ENCODE assay signal across 21 mouse cellular contexts in genomic region chr9:78526206-78526605, GRCm38 (mm10). TPM values are rescaled to one million over a fixed set of nuclear protein-coding genes. Genes with fewer than 3 reads are reported as not detected.
DNase-seq lines count a peak whose midpoint lies in the region; ATAC-seq and TF ChIP-seq lines count a peak whose summit lies in the region.
"Had no signal": no experiment of that assay in that cellular context is flagged by ENCODE, and none has a peak within 500 bp of the region (broad histone marks: within the 10 kb centered on the region; RNA-seq: fewer than 3 reads in every experiment).

No protein-coding gene starts in this region.

- no peak overlapping the region for H3K4me3 ChIP-seq in intestine, embryonic 14.5 days (ENCODE audit: low read depth, low read length)
- no peak overlapping the region for H3K4me3 ChIP-seq in intestine, postnatal 0 days (ENCODE audit: low read depth, low read length)
- H3K4me3 ChIP-seq in midbrain, embryonic 10.5 days: no peak overlapping the region
- H3K4me3 ChIP-seq in midbrain, embryonic 15.5 days: no peak overlapping the region
- H3K4me3 ChIP-seq in hindbrain, embryonic 11.5 days (ENCODE audit: low read depth, low read length): no peak overlapping the region
- H3K4me3 ChIP-seq in gastrocnemius, adult 2 months: no peak overlapping the region
- H3K4me3 ChIP-seq: embryonic facial prominence, embryonic 12.5 days; erythroblast, embryonic 14.5 days; forebrain, embryonic 15.5 days; hindbrain, embryonic 13.5 days; limb, embryonic 12.5 days; neural tube, embryonic 12.5 days had no signal

- intact Hi-C loops in gastrocnemius, adult 2 months (cut with DNase I): loop anchor here (2.0 kb wide), 1 partner anchor 49 kb away; no protein-coding TSS in a partner anchor

- H3K9ac ChIP-seq in intestine, embryonic 14.5 days (ENCODE audit: low read length): no peak overlapping the region
- no peak overlapping the region for H3K9ac ChIP-seq in intestine, postnatal 0 days (ENCODE audit: low read depth, low read length)
- no peak overlapping the region for H3K9ac ChIP-seq in midbrain, embryonic 15.5 days
- H3K9ac ChIP-seq in hindbrain, embryonic 11.5 days (ENCODE audit: low read depth, low read length): no peak overlapping the region
- H3K9ac ChIP-seq: embryonic facial prominence, embryonic 12.5 days; hindbrain, embryonic 13.5 days; limb, embryonic 12.5 days; lung, embryonic 14.5 days; neural tube, embryonic 12.5 days had no signal

- H3K27me3 ChIP-seq in intestine, embryonic 14.5 days (replicated peaks; ENCODE audit: control insufficient read depth, insufficient read depth, low read length): no peaks in the 10 kb centered on the region
- H3K27me3 ChIP-seq in intestine, postnatal 0 days (replicated peaks; ENCODE audit: control insufficient read depth, insufficient read depth, low read length): no peaks in the 10 kb centered on the region
- no peaks in the 10 kb centered on the region for H3K27me3 ChIP-seq in midbrain, embryonic 10.5 days (ENCODE audit: low read depth, poor library complexity, severe bottlenecking)
- H3K27me3 ChIP-seq in midbrain, embryonic 15.5 days (replicated peaks): no peaks in the 10 kb centered on the region
- no peaks in the 10 kb centered on the region for H3K27me3 ChIP-seq in hindbrain, embryonic 11.5 days (ENCODE audit: control insufficient read depth, insufficient read depth, low read length)
- H3K27me3 ChIP-seq: embryonic facial prominence, embryonic 12.5 days; forebrain, embryonic 15.5 days; hindbrain, embryonic 13.5 days; limb, embryonic 12.5 days; neural tube, embryonic 12.5 days had no signal

- DNase-seq in adrenal gland, adult (ENCODE audit: inconsistent age in 2 of 2, low spot score in 1 of 2): peak; percentile 46 to 76
- no peak for DNase-seq in adrenal gland, adult 8-10 months
- no peak for DNase-seq in intestine, embryonic 14.5 days (ENCODE audit: low spot score)
- DNase-seq in midbrain, embryonic 10.5 days (ENCODE audit: low spot score): no peak
- no peak for DNase-seq in hindbrain, embryonic 11.5 days (ENCODE audit: low spot score)
- DNase-seq in gastrocnemius, adult 2 months: no peak
- DNase-seq: cerebellum, adult 9-11 months; gastrocnemius, postnatal 36 days; heart, postnatal 10 days; lung, embryonic 14.5 days; lung, postnatal 36 days; right cerebral cortex, postnatal 4 days; thymus, postnatal 14 days had no signal

- H3K36me3 ChIP-seq in intestine, embryonic 14.5 days (ENCODE audit: control insufficient read depth, insufficient read depth, low read length): no peaks in the 10 kb centered on the region
- no peaks in the 10 kb centered on the region for H3K36me3 ChIP-seq in intestine, postnatal 0 days (ENCODE audit: control insufficient read depth, insufficient read depth)
- H3K36me3 ChIP-seq in midbrain, embryonic 10.5 days: peaks cover 39% of the 10 kb centered on the region
- H3K36me3 ChIP-seq in midbrain, embryonic 15.5 days (replicated peaks): no peaks in the 10 kb centered on the region
- H3K36me3 ChIP-seq in hindbrain, embryonic 11.5 days (ENCODE audit: control insufficient read depth, insufficient read depth, low read length): no peaks in the 10 kb centered on the region
- H3K36me3 ChIP-seq: embryonic facial prominence, embryonic 12.5 days; forebrain, embryonic 15.5 days; hindbrain, embryonic 13.5 days had no signal

- WGBS in intestine, embryonic 14.5 days: 86% methylated on average over 2 of the region's 2 CpGs
- WGBS in intestine, postnatal 0 days: 71% methylated on average over 2 of the region's 2 CpGs
- WGBS in midbrain, embryonic 10.5 days: 87% methylated on average over 2 of the region's 2 CpGs
- WGBS in midbrain, embryonic 15.5 days: 92% methylated on average over 2 of the region's 2 CpGs
- 84% methylated on average over 2 of the region's 2 CpGs for WGBS in hindbrain, embryonic 11.5 days

- peaks cover 5% of the 10 kb centered on the region for H3K4me1 ChIP-seq in intestine, embryonic 14.5 days (replicated peaks; ENCODE audit: control insufficient read depth, insufficient read depth, low read length)
- no peaks in the 10 kb centered on the region for H3K4me1 ChIP-seq in intestine, postnatal 0 days (replicated peaks; ENCODE audit: control insufficient read depth, insufficient read depth, low read length)
- peaks cover 36% of the 10 kb centered on the region for H3K4me1 ChIP-seq in midbrain, embryonic 10.5 days
- peaks cover 17% of the 10 kb centered on the region for H3K4me1 ChIP-seq in midbrain, embryonic 15.5 days
- H3K4me1 ChIP-seq in hindbrain, embryonic 11.5 days (replicated peaks; ENCODE audit: control insufficient read depth, insufficient read depth, low read length): no peaks in the 10 kb centered on the region

- H3K4me2 ChIP-seq in intestine, embryonic 14.5 days (ENCODE audit: low read length): no peak overlapping the region
- no peak overlapping the region for H3K4me2 ChIP-seq in intestine, postnatal 0 days (replicated peaks; ENCODE audit: low read depth)
- H3K4me2 ChIP-seq in midbrain, embryonic 15.5 days: no peak overlapping the region
- no peak overlapping the region for H3K4me2 ChIP-seq in hindbrain, embryonic 11.5 days (replicated peaks; ENCODE audit: low read depth, low read length)
- H3K4me2 ChIP-seq: forebrain, embryonic 15.5 days; neural tube, embryonic 12.5 days had no signal

- no peak for TF ChIP-seq CTCF in intestine, postnatal 0 days (IDR thresholded peaks at IDR 0.05; ENCODE audit: low read depth)
- no peak for TF ChIP-seq CTCF in gastrocnemius, adult 2 months (IDR thresholded peaks at IDR 0.05)

- ATAC-seq in intestine, embryonic 14.5 days (replicated peaks; ENCODE audit: low FRiP score, low TSS enrichment, low read depth): no peak
- no peak for ATAC-seq in intestine, postnatal 0 days
- ATAC-seq in midbrain, embryonic 15.5 days (replicated peaks): no peak
- no peak for ATAC-seq in hindbrain, embryonic 11.5 days (ENCODE audit: low FRiP score)

- no peaks in the 10 kb centered on the region for H3K9me3 ChIP-seq in intestine, embryonic 14.5 days (ENCODE audit: control insufficient read depth, low read length)
- no peaks in the 10 kb centered on the region for H3K9me3 ChIP-seq in intestine, postnatal 0 days (ENCODE audit: control insufficient read depth)
- no peaks in the 10 kb centered on the region for H3K9me3 ChIP-seq in midbrain, embryonic 10.5 days (replicated peaks)
- no peaks in the 10 kb centered on the region for H3K9me3 ChIP-seq in midbrain, embryonic 15.5 days
- no peaks in the 10 kb centered on the region for H3K9me3 ChIP-seq in hindbrain, embryonic 11.5 days (ENCODE audit: control insufficient read depth, low read length)
- H3K9me3 ChIP-seq: embryonic facial prominence, embryonic 12.5 days; forebrain, embryonic 15.5 days; hindbrain, embryonic 13.5 days; limb, embryonic 12.5 days; neural tube, embryonic 12.5 days had no signal

- 0 out of 2 replicates have a peak overlapping the region, but pooled peaks have one; percentile 95 for H3K27ac ChIP-seq in intestine, embryonic 14.5 days (ENCODE audit: low read depth)
- no peak overlapping the region for H3K27ac ChIP-seq in intestine, postnatal 0 days (ENCODE audit: low read depth, low read length)
- H3K27ac ChIP-seq in midbrain, embryonic 10.5 days (replicated peaks): peak overlapping the region; percentile 90; the same call in 1 of the 2 replicates
- no peak overlapping the region for H3K27ac ChIP-seq in midbrain, embryonic 15.5 days
- H3K27ac ChIP-seq in hindbrain, embryonic 11.5 days (ENCODE audit: low read depth, low read length): no peak overlapping the region
- H3K27ac ChIP-seq in gastrocnemius, adult 2 months: no peak overlapping the region
- H3K27ac ChIP-seq: embryonic facial prominence, embryonic 12.5 days; neural tube, embryonic 12.5 days had no signal

RNA-seq across cellular contexts. Expression of gene Eef1a1, which starts 37.3 kb away (rescaled TPM):
- 1,000 to 10,000 TPM; 5,975 to 6,274 (median 6,040) TPM for total RNA-seq in adrenal gland, adult 8-10 months (2022)
- 5,695 and 6,055 TPM in 2 replicates for polyA plus RNA-seq in intestine, embryonic 14.5 days (2014; fragmentation: Nextera tagmentation; extraction: Ambion mirVana)
- polyA plus RNA-seq in intestine, postnatal 0 days (2015; fragmentation: Nextera tagmentation; extraction: Ambion mirVana): 1,954 and 2,041 TPM in 2 replicates
- polyA plus RNA-seq in midbrain, embryonic 10.5 days (2016; fragmentation: Nextera tagmentation; extraction: Ambion mirVana): 3,476 and 3,775 TPM in 2 replicates
- polyA plus RNA-seq in midbrain, embryonic 15.5 days (2015; fragmentation: Nextera tagmentation; extraction: Ambion mirVana): 3,193 and 3,214 TPM in 2 replicates
- polyA plus RNA-seq in hindbrain, embryonic 11.5 days (2014; fragmentation: Nextera tagmentation; extraction: Ambion mirVana): 4,691 and 4,742 TPM in 2 replicates
- total RNA-seq in gastrocnemius, adult 2 months (2021): 100 to 1,000 TPM; 390 to 557 TPM

Comparison
In these comparisons a context has a peak if more than half of its experiments do, and no peak if none do; other contexts are left out.
1. DNase-seq: peak in adrenal gland, adult (2 of 2); none in adrenal gland, adult 8-10 months (single experiment), intestine, embryonic 14.5 days (single experiment), midbrain, embryonic 10.5 days (single experiment), hindbrain, embryonic 11.5 days (single experiment) and gastrocnemius, adult 2 months (single experiment).
2. H3K27ac ChIP-seq: peak in intestine, embryonic 14.5 days (single experiment) and midbrain, embryonic 10.5 days (single experiment); none in intestine, postnatal 0 days (single experiment), midbrain, embryonic 15.5 days (single experiment), hindbrain, embryonic 11.5 days (single experiment) and gastrocnemius, adult 2 months (single experiment).